11 mouse cellular contexts compared by ENCODE assay signal in the genomic region with DNA sequence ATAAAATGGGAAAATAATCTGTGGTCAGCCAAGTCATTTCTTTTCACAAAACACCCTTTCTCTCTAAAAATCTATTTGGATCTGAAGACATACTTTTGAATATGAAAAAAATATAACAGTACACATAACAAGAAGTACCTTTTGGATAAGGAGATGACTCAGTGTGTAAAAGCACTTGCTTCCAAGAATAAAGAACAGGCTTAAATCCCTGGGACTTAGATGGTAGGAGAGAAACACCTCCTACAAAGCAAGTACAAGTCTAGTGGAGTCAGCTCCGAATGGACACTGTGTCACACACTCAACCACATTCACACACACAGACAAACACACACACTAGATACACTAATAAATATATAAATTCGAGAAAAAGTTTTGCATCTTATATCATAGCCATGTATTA.
"Had no signal": no experiment of that assay in that cellular context is flagged by ENCODE, and none has a peak within 500 bp of the region (broad histone marks: within the 10 kb centered on the region; RNA-seq: fewer than 3 reads in every experiment).

No protein-coding gene starts in this region.

- DNase-seq: lung, adult 18-20 months; lung, embryonic 14.5 days; lung, postnatal 10 days; lung, postnatal 4 days; midbrain, embryonic 14.5 days; retina, postnatal 1 day; right cerebral cortex, postnatal 14 days; spleen, adult 18-20 months; thymus, adult 2 months; thymus, postnatal 25 days; thymus, postnatal 4 days had no signal
